Mouse (Mus musculus): ENCODE results near the gene Fasl.

Fasl gene

GRCm38 (mm10) chr1:161736255-161736654 lies 52.0 kb downstream of the Fasl start:
- Histone ChIP-seq H3K4me3 (replicated peaks; ENCODE audit: low read length) (no peak overlapping the region), H3K4me1 (replicated peaks; ENCODE audit: low read depth, low read length) (no peaks in the 10 kb centered on the region), H3K27me3 (ENCODE audit: insufficient read depth, low read length) (no peaks in the 10 kb centered on the region; the same call in 1 of the 2 replicates), H3K36me3 (ENCODE audit: insufficient read depth, low read length) (no peaks in the 10 kb centered on the region), H3K9me3 (ENCODE audit: low read length) (peaks cover 16% of the 10 kb centered on the region)
- no peak for TF ChIP-seq POU5F1 (IDR thresholded peaks at IDR 0.05; ENCODE audit: borderline replicate concordance, low read length)
- TF ChIP-seq NANOG (IDR thresholded peaks at IDR 0.05; ENCODE audit: borderline replicate concordance, low read length) = no peak
- TF ChIP-seq CTCF (conservative IDR thresholded peaks at IDR 0.05; ENCODE audit: low read length) = no peak

GRCm38 (mm10) chr1:161735465-161736046 lies 52.7 kb downstream of the Fasl start:
- H3K4me3 ChIP-seq (replicated peaks; ENCODE audit: low read length) = no peak overlapping the region
- TF ChIP-seq CTCF (conservative IDR thresholded peaks at IDR 0.05; ENCODE audit: low read length) (0 out of 2 replicates have a peak, but pooled peaks have one; percentile 3), NANOG (IDR thresholded peaks at IDR 0.05; ENCODE audit: borderline replicate concordance, low read length) (no peak), POU5F1 (IDR thresholded peaks at IDR 0.05; ENCODE audit: borderline replicate concordance, low read length) (no peak)
- H3K9me3 ChIP-seq (ENCODE audit: low read length) = peaks cover 16% of the 10 kb centered on the region
- no peaks in the 10 kb centered on the region for H3K36me3 ChIP-seq (ENCODE audit: insufficient read depth, low read length)
- no peaks in the 10 kb centered on the region for H3K4me1 ChIP-seq (replicated peaks; ENCODE audit: low read depth, low read length)
- H3K27me3 ChIP-seq (ENCODE audit: insufficient read depth, low read length) = no peaks in the 10 kb centered on the region; the same call in 1 of the 2 replicates

GRCm38 (mm10) chr1:161734741-161735211 lies 53.5 kb downstream of the Fasl start:
- no peaks in the 10 kb centered on the region; the same call in 1 of the 2 replicates for H3K27me3 ChIP-seq (ENCODE audit: insufficient read depth, low read length)

GRCm38 (mm10) chr1:161734314-161734713 lies 54.0 kb downstream of the Fasl start:
- Histone ChIP-seq H3K4me1 (replicated peaks; ENCODE audit: low read depth, low read length) (no peaks in the 10 kb centered on the region), H3K36me3 (ENCODE audit: insufficient read depth, low read length) (no peaks in the 10 kb centered on the region), H3K9me3 (ENCODE audit: low read length) (peaks cover 15% of the 10 kb centered on the region), H3K4me3 (replicated peaks; ENCODE audit: low read length) (no peak overlapping the region), H3K27me3 (ENCODE audit: insufficient read depth, low read length) (no peaks in the 10 kb centered on the region; the same call in 1 of the 2 replicates)
- TF ChIP-seq CTCF (conservative IDR thresholded peaks at IDR 0.05; ENCODE audit: low read length) (no peak), POU5F1 (IDR thresholded peaks at IDR 0.05; ENCODE audit: borderline replicate concordance, low read length) (no peak), NANOG (IDR thresholded peaks at IDR 0.05; ENCODE audit: borderline replicate concordance, low read length) (no peak)

More at GRCm38 (mm10) chr1:161734741-161735211, 53.5 kb downstream of the Fasl start:
- H3K4me3 ChIP-seq (replicated peaks; ENCODE audit: low read length) = no peak overlapping the region
- H3K9me3 ChIP-seq (ENCODE audit: low read length) = peaks cover 16% of the 10 kb centered on the region
- H3K36me3 ChIP-seq (ENCODE audit: insufficient read depth, low read length) = no peaks in the 10 kb centered on the region
- TF ChIP-seq NANOG (IDR thresholded peaks at IDR 0.05; ENCODE audit: borderline replicate concordance, low read length) = no peak
- no peak for TF ChIP-seq CTCF (conservative IDR thresholded peaks at IDR 0.05; ENCODE audit: low read length)
- no peak for TF ChIP-seq POU5F1 (IDR thresholded peaks at IDR 0.05; ENCODE audit: borderline replicate concordance, low read length)
- no peaks in the 10 kb centered on the region for H3K4me1 ChIP-seq (replicated peaks; ENCODE audit: low read depth, low read length)
